Mouse (Mus musculus) adrenal gland, adult (tissue): ENCODE data around the gene Pgf.
"Not testable (repeated sequence)": the region's sequence is repeated elsewhere in the genome, so short reads cannot be mapped to it uniquely, and the experiment has no call there.

Source experiments
- DNase-seq, 2 experiments: peaks; one replicate each; pipeline ENCODE4 v3.0.0; 2022 to 2023; ENCODE audit warnings: low spot score in 1 of 2; ENCODE audit not compliant: inconsistent age in 2 of 2

The Pgf gene

GRCm38 (mm10) chr12:85158801-85159200, 18.8 kb downstream of the Pgf start:
- no peak for DNase-seq

GRCm38 (mm10) chr12:85157797-85158460, 19.7 kb downstream of the Pgf start:
- no peak for DNase-seq

GRCm38 (mm10) chr12:85156324-85156723, 21.3 kb downstream of the Pgf start:
- peak; percentile 50 to 70 for DNase-seq

- DNase-seq: no peak
These were observed 24.6 kb downstream of the Pgf start for GRCm38 (mm10) chr12:85153011-85153410.

- peak; percentile 31 to 62 for DNase-seq
These were observed 26.4 kb downstream of the Pgf start, which contains the start of gene Rps6kl1 for GRCm38 (mm10) chr12:85151002-85151774. Gene Rps6kl1, minus strand, starts transcription at chr12:85151264.

- DNase-seq: no peak
These were observed 27.1 kb downstream of the Pgf start for GRCm38 (mm10) chr12:85150321-85151001.

- DNase-seq: no peak
These were observed 30.7 kb downstream of the Pgf start for GRCm38 (mm10) chr12:85146881-85147280.

- no peak for DNase-seq
These were observed 31.2 kb downstream of the Pgf start for GRCm38 (mm10) chr12:85146355-85146754.

GRCm38 (mm10) chr12:85145630-85146029, 32.0 kb downstream of the Pgf start:
- DNase-seq: no peak

- DNase-seq: no peak
These were observed 32.8 kb downstream of the Pgf start for GRCm38 (mm10) chr12:85144821-85145220.

- DNase-seq: not testable (repeated sequence)
These were observed 33.3 kb downstream of the Pgf start for GRCm38 (mm10) chr12:85144276-85144675.

- DNase-seq: peak; percentile 78 to 94
These were observed 34.8 kb downstream of the Pgf start for GRCm38 (mm10) chr12:85142803-85143202.

GRCm38 (mm10) chr12:85141096-85141495, 36.5 kb downstream of the Pgf start:
- DNase-seq: no peak

- no peak for DNase-seq
These were observed 37.4 kb downstream of the Pgf start for GRCm38 (mm10) chr12:85140036-85140701.

- DNase-seq: no peak
These were observed 41.0 kb downstream of the Pgf start for GRCm38 (mm10) chr12:85136627-85137026.

GRCm38 (mm10) chr12:85135513-85136470, 41.8 kb downstream of the Pgf start:
- no peak for DNase-seq

GRCm38 (mm10) chr12:85134043-85134794, 43.4 kb downstream of the Pgf start:
- DNase-seq: no peak

GRCm38 (mm10) chr12:85131361-85131760, 46.2 kb downstream of the Pgf start:
- no peak for DNase-seq

GRCm38 (mm10) chr12:85129426-85129978, 48.1 kb downstream of the Pgf start:
- DNase-seq: no peak
